Mouse (Mus musculus): ENCODE results near the gene Plekho2.

Plekho2 gene

GRCm38 (mm10) chr9:65586406-65587269, 6.8 kb upstream of the Plekho2 start, which contains the start of gene Pif1:
TSS of gene Pif1 (plus strand) at chr9:65587160.
- DNase-seq = peak; percentile 40 to 46

- no peak for DNase-seq
These were observed 3.2 kb upstream of the Plekho2 start for GRCm38 (mm10) chr9:65583045-65583444.

GRCm38 (mm10) chr9:65580401-65581256, 789 bp upstream of the Plekho2 start:
- peak; percentile 79 to 89 for DNase-seq

GRCm38 (mm10) chr9:65578801-65579249, 1.0 kb downstream of the Plekho2 start:
- no peak for DNase-seq

- DNase-seq = no peak
These were observed 2.2 kb downstream of the Plekho2 start for GRCm38 (mm10) chr9:65577511-65578196.

- peak; percentile 19 to 20 for DNase-seq
These were observed 2.9 kb downstream of the Plekho2 start for GRCm38 (mm10) chr9:65576861-65577510.

GRCm38 (mm10) chr9:65575393-65576196, 4.2 kb downstream of the Plekho2 start:
- DNase-seq = no peak

GRCm38 (mm10) chr9:65574513-65575392, 5.1 kb downstream of the Plekho2 start:
- DNase-seq = no peak

GRCm38 (mm10) chr9:65572837-65573236, 7.0 kb downstream of the Plekho2 start:
- no peak for DNase-seq

- DNase-seq = no peak
These were observed 10.3 kb downstream of the Plekho2 start for GRCm38 (mm10) chr9:65569491-65569971.

GRCm38 (mm10) chr9:65568787-65569186, 11.1 kb downstream of the Plekho2 start:
- DNase-seq = no peak

- DNase-seq = no peak
These were observed 15.1 kb downstream of the Plekho2 start for GRCm38 (mm10) chr9:65564698-65565097.

- no peak for DNase-seq
These were observed 16.8 kb downstream of the Plekho2 start for GRCm38 (mm10) chr9:65563073-65563472.

GRCm38 (mm10) chr9:65562081-65562506, 17.7 kb downstream of the Plekho2 start:
- peak; percentile 27 to 49 for DNase-seq

GRCm38 (mm10) chr9:65561016-65561415, 18.8 kb downstream of the Plekho2 start:
- peak; percentile 21 to 23 for DNase-seq

- no peak for DNase-seq
These were observed 21.0 kb downstream of the Plekho2 start for GRCm38 (mm10) chr9:65558806-65559205.

- DNase-seq = no peak
These were observed 22.9 kb downstream of the Plekho2 start for GRCm38 (mm10) chr9:65556979-65557378.

- no peak for DNase-seq
These were observed 23.5 kb downstream of the Plekho2 start for GRCm38 (mm10) chr9:65556349-65556748.

- DNase-seq = no peak
These were observed 24.2 kb downstream of the Plekho2 start for GRCm38 (mm10) chr9:65555621-65556020.

GRCm38 (mm10) chr9:65555001-65555405, 24.8 kb downstream of the Plekho2 start:
- no peak for DNase-seq

Data from cerebellum, adult 18-20 months (tissue).